Mouse (Mus musculus) intestine, postnatal 0 days (tissue): ENCODE measurements around the gene Zkscan14. TPM values are rescaled to one million over a fixed set of nuclear protein-coding genes. Genes with fewer than 3 reads are reported as not detected.
A peak's percentile ranks its signal among the peaks of the same experiment; 100 is the strongest.
"Not testable (repeated sequence)": the region's sequence is repeated elsewhere in the genome, so short reads cannot be mapped to it uniquely, and the experiment has no call there.

Source experiments
- ATAC-seq: fragments of 200-750 bp; cut with Nextera tagmentation; 2 replicates; pipeline ENCODE4 v1.8.0; 2017; ENCODE audit warnings: mild to moderate bottlenecking, moderate TSS enrichment, moderate library complexity
- H3K27ac ChIP-seq: fragments of 300-500 bp; sonication (generic); 2 replicates; pipeline ENCODE4 v1.5.1; 2014; ENCODE audit warnings: mild to moderate bottlenecking, low read depth, low read length, moderate library complexity
- H3K27me3 ChIP-seq: fragments of 300-500 bp; sonication (generic); replicated peaks from 2 replicates; pipeline ENCODE4 v1.6.1; 2014; ENCODE audit warnings: low read length, mixed read lengths; ENCODE audit not compliant: control insufficient read depth, insufficient read depth
- H3K36me3 ChIP-seq: fragments of 300-500 bp; sonication (generic); 2 replicates; pipeline ENCODE4 v1.6.1; 2014; ENCODE audit warnings: mild to moderate bottlenecking, moderate library complexity; ENCODE audit not compliant: control insufficient read depth, insufficient read depth
- H3K4me1 ChIP-seq: fragments of 300-500 bp; sonication (generic); replicated peaks from 2 replicates; pipeline ENCODE4 v1.6.1; 2014; ENCODE audit warnings: antibody characterized with exemption, low read length, mixed read lengths; ENCODE audit not compliant: control insufficient read depth, insufficient read depth
- H3K4me2 ChIP-seq: fragments of 300-500 bp; sonication (generic); replicated peaks from 2 replicates; pipeline ENCODE4 v1.6.1; 2014; ENCODE audit warnings: low read depth, mild to moderate bottlenecking, moderate library complexity
- H3K4me3 ChIP-seq: fragments of 300-500 bp; sonication (generic); 2 replicates; pipeline ENCODE4 v1.5.1; 2014; ENCODE audit warnings: low read depth, low read length
- H3K9ac ChIP-seq: fragments of 300-500 bp; sonication (generic); 2 replicates; pipeline ENCODE4 v1.6.1; 2014; ENCODE audit warnings: mild to moderate bottlenecking, low read depth, low read length
- H3K9me3 ChIP-seq: fragments of 300-500 bp; sonication (generic); 2 replicates; pipeline ENCODE4 v1.6.1; 2016; ENCODE audit warnings: mixed run types; ENCODE audit not compliant: control insufficient read depth
- CTCF ChIP-seq: sonication (generic); IDR thresholded peaks from 2 replicates; pipeline ENCODE4 v1.5.1; 2016; ENCODE audit warnings: low read depth, mild to moderate bottlenecking, control low read depth, antibody characterized with exemption, moderate library complexity
- WGBS: fragments of 180-500 bp; shearing (Covaris S2); extraction: QIAGEN DNeasy Blood & Tissue Kit; methylation state at CpG from one replicate; pipeline ENCODE4 v1.1.7; 2014; 5-methylcytosine and 5-hydroxymethylcytosine counted together
- polyA plus RNA-seq: library from polyadenylated mRNA; unstranded; fragments of >200 nt; fragmentation: Nextera tagmentation; extraction: Ambion mirVana; gene quantifications from 2 replicates; pipeline ENCODE4 v1.2.1, GENCODE M21; 2015

Gene Zkscan14
- polyA plus RNA-seq = 6.4 and 9.8 TPM in 2 replicates

- TF ChIP-seq CTCF = peak; percentile 20; the same call in 1 of the 2 replicates
- 0 out of 2 replicates have a peak, but pooled peaks have one; percentile 23 for ATAC-seq
- H3K9ac ChIP-seq = peak within 1 kb of the TSS; percentile 86
- no peaks in the 10 kb centered on the region; the same call in 1 of the 2 replicates for H3K4me1 ChIP-seq
- H3K4me2 ChIP-seq = peak within 1 kb of the TSS; percentile 90
- H3K4me3 ChIP-seq = peak within 1 kb of the TSS; percentile 94
- H3K27ac ChIP-seq = peak within 1 kb of the TSS; percentile 83
- 1% methylated on average over 37 of the region's 37 CpGs for WGBS
- no peaks in the 10 kb centered on the region for H3K27me3 ChIP-seq
- no peaks in the 10 kb centered on the region for H3K9me3 ChIP-seq
- H3K36me3 ChIP-seq = peaks cover 17% of the 10 kb centered on the region
Measured at GRCm38 (mm10) chr5:145201321-145201991, at the start of gene Zkscan14. Gene Zkscan14 (minus strand): TSS chr5:145201868.

- H3K27ac ChIP-seq = no peak overlapping the region
- peaks cover 52% of the 10 kb centered on the region for H3K36me3 ChIP-seq
- no peaks in the 10 kb centered on the region for H3K4me1 ChIP-seq
Measured at GRCm38 (mm10) chr5:145249520-145249919, 47.9 kb upstream of the Zkscan14 start.

GRCm38 (mm10) chr5:145234636-145235035, 33.0 kb upstream of the Zkscan14 start:
- H3K9me3 ChIP-seq = no peaks in the 10 kb centered on the region
- no peaks in the 10 kb centered on the region for H3K27me3 ChIP-seq
- no peaks in the 10 kb centered on the region; the same call in 1 of the 2 replicates for H3K4me1 ChIP-seq
- peak; percentile 81 for TF ChIP-seq CTCF
- no peak overlapping the region for H3K27ac ChIP-seq
- H3K4me2 ChIP-seq = no peak overlapping the region
- no peak overlapping the region for H3K4me3 ChIP-seq
- H3K9ac ChIP-seq = no peak overlapping the region
- peaks cover 48% of the 10 kb centered on the region for H3K36me3 ChIP-seq
- ATAC-seq = no peak

More at GRCm38 (mm10) chr5:145249520-145249919, 47.9 kb upstream of the Zkscan14 start:
- H3K9me3 ChIP-seq = no peaks in the 10 kb centered on the region
- no peak for ATAC-seq
- H3K4me3 ChIP-seq = no peak overlapping the region
- 89% methylated on average over 3 of the region's 3 CpGs for WGBS
- no peaks in the 10 kb centered on the region for H3K27me3 ChIP-seq
- no peak overlapping the region for H3K4me2 ChIP-seq
- no peak for TF ChIP-seq CTCF
- no peak overlapping the region for H3K9ac ChIP-seq

- ATAC-seq = peak; percentile 54
- no peaks in the 10 kb centered on the region for H3K9me3 ChIP-seq
- peak overlapping the region; percentile 97 for H3K27ac ChIP-seq
- no peaks in the 10 kb centered on the region for H3K27me3 ChIP-seq
- H3K9ac ChIP-seq = peak overlapping the region; percentile 99
- H3K4me1 ChIP-seq = no peaks in the 10 kb centered on the region; the same call in 1 of the 2 replicates
- peak overlapping the region; percentile 99 for H3K4me3 ChIP-seq
- H3K36me3 ChIP-seq = peaks cover 33% of the 10 kb centered on the region
- peak overlapping the region; percentile 72 for H3K4me2 ChIP-seq
- under 1% methylated on average over 36 of the region's 49 CpGs for WGBS
- TF ChIP-seq CTCF = no peak
Measured at GRCm38 (mm10) chr5:145231893-145232411, 30.3 kb upstream of the Zkscan14 start.

GRCm38 (mm10) chr5:145231367-145231871, 29.8 kb upstream of the Zkscan14 start, which contains the start of gene Zfp655:
Gene Zfp655 (plus strand): TSS chr5:145231715.
- under 1% methylated on average over 42 of the region's 42 CpGs for WGBS

GRCm38 (mm10) chr5:145230641-145231040, 29.0 kb upstream of the Zkscan14 start:
- Histone ChIP-seq H3K9me3 (no peaks in the 10 kb centered on the region), H3K27ac (peak overlapping the region; percentile 57; the same call in 1 of the 2 replicates), H3K27me3 (no peaks in the 10 kb centered on the region), H3K36me3 (peaks cover 23% of the 10 kb centered on the region), H3K4me3 (no peak overlapping the region), H3K9ac (no peak overlapping the region), H3K4me1 (peaks cover 5% of the 10 kb centered on the region; the same call in 1 of the 2 replicates), H3K4me2 (peak overlapping the region; percentile 72)
- 71% methylated on average over 4 of the region's 4 CpGs for WGBS
- no peak for TF ChIP-seq CTCF
- ATAC-seq = no peak

More at GRCm38 (mm10) chr5:145231367-145231871, 29.8 kb upstream of the Zkscan14 start, which contains the start of gene Zfp655:
- Histone ChIP-seq H3K4me3 (peak within 1 kb of the TSS; percentile 99), H3K4me1 (no peaks in the 10 kb centered on the region; the same call in 1 of the 2 replicates), H3K27ac (peak within 1 kb of the TSS; percentile 97), H3K27me3 (no peaks in the 10 kb centered on the region), H3K36me3 (peaks cover 28% of the 10 kb centered on the region), H3K9me3 (no peaks in the 10 kb centered on the region), H3K9ac (peak within 1 kb of the TSS; percentile 99), H3K4me2 (peak within 1 kb of the TSS; percentile 72)
- peak; percentile 98 for ATAC-seq
- no peak for TF ChIP-seq CTCF

- WGBS = 83% methylated on average over 6 of the region's 6 CpGs
- H3K27ac ChIP-seq, H3K9ac ChIP-seq, H3K4me2 ChIP-seq, H3K4me1 ChIP-seq, H3K9me3 ChIP-seq, H3K27me3 ChIP-seq, ATAC-seq, H3K4me3 ChIP-seq: not testable (repeated sequence)
- peaks cover 11% of the 10 kb centered on the region; the same call in 1 of the 2 replicates for H3K36me3 ChIP-seq
Measured at GRCm38 (mm10) chr5:145229283-145229682, 27.6 kb upstream of the Zkscan14 start.
